Mouse (Mus musculus) gastrocnemius, postnatal 25 days (tissue): Measurements from ENCODE around the gene Btbd35f8. TPM values are rescaled to one million over a fixed set of nuclear protein-coding genes. Genes with fewer than 3 reads are reported as not detected.
"Not testable (repeated sequence)": the region's sequence is repeated elsewhere in the genome, so short reads cannot be mapped to it uniquely, and the experiment has no call there.

Experiments used
- DNase-seq: peaks from one replicate; pipeline ENCODE4 v3.0.0; 2022
- long read RNA-seq, 2 experiments: library from polyadenylated mRNA; stranded (forward); transcript quantifications; one replicate each; pipeline ENCODE4 v2.0.0; 2021
- total RNA-seq, 2 experiments: library from RNA; stranded (reverse); gene quantifications; 1 replicate in 1 of 2; 2 replicates in 1 of 2; pipeline ENCODE4 v1.2.3; 2021

The Btbd35f8 gene
- not detected for total RNA-seq
- long read RNA-seq, experiment 1 = 0 reads
- long read RNA-seq, experiment 2 = 0 reads

DNA sequence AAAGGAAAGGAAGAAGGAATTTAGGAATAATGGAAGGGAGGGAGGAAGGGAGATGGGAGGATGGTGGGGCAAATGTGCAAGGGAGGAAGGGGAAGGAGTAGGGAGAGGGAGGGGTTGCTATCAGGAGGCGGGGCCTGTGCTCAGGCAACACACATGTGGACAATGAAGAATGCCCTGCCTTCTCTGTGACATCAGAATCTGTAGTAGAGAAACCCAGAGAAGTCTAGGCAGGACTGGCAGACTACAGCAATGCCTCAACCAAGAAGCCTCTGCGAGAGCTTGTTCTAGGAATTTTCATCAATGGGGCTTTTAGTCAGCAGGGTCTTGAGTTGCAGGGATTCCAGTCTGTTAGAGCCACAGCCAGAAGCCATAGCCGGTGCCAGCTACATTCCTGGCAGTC, at the start of gene Btbd35f8:
TSS of gene Btbd35f8 (plus strand) at position 301 of the 400 bp plus-strand sequence.
- DNase-seq = not testable (repeated sequence)

Other genes with a start within 250 kb of the Btbd35f8 start
- gene Spin2g, start 211.8 kb upstream of the Btbd35f8 start, total RNA-seq = not detected